In genomic region chr5:38277936-38278600, GRCm38 (mm10) we compare ENCODE assay signal across 11 mouse cellular contexts. TPM values are rescaled to one million over a fixed set of nuclear protein-coding genes. Genes with fewer than 3 reads are reported as not detected.
DNase-seq lines count a peak whose midpoint lies in the region; ATAC-seq and TF ChIP-seq lines count a peak whose summit lies in the region.
"Had no signal": no experiment of that assay in that cellular context is flagged by ENCODE, and none has a peak within 500 bp of the region (broad histone marks: within the 10 kb centered on the region; RNA-seq: fewer than 3 reads in every experiment).

No protein-coding gene starts in this region.

- no peaks in the 10 kb centered on the region for H3K9me3 ChIP-seq in hindbrain, embryonic 12.5 days (replicated peaks)
- H3K9me3 ChIP-seq in midbrain, postnatal 0 days (ENCODE audit: low read length), result no peaks in the 10 kb centered on the region

- no peak for TF ChIP-seq CTCF in midbrain, postnatal 0 days (IDR thresholded peaks at IDR 0.05)
- no peak for TF ChIP-seq CTCF in thymus, adult 2 months (IDR thresholded peaks at IDR 0.05; ENCODE audit: borderline replicate concordance, control insufficient read depth, extremely low read depth, insufficient read depth, low read length, poor library complexity)

- H3K9ac ChIP-seq in hindbrain, embryonic 12.5 days, result no peak overlapping the region
- peak overlapping the region; percentile 29; the same call in 1 of the 2 replicates for H3K9ac ChIP-seq in midbrain, postnatal 0 days (replicated peaks; ENCODE audit: low read length, poor library complexity, severe bottlenecking)

- peak; percentile 55 for DNase-seq in adrenal gland, postnatal 14 days
- DNase-seq in adrenal gland, adult 18-20 months (ENCODE audit: low spot score in 2 of 2), result no peak
- DNase-seq in midbrain, postnatal 0 days (ENCODE audit: low spot score), result no peak
- no peak for DNase-seq in thymus, adult 2 months
- DNase-seq in Muller cell, postnatal 12 days (ENCODE audit: inconsistent ontology term), result no peak
- no peak for DNase-seq in gastrocnemius, postnatal 25 days
- DNase-seq: heart, postnatal 4 days; layer of hippocampus, postnatal 36 days had no signal

- WGBS in hindbrain, embryonic 12.5 days, result 17% methylated on average over 12 of the region's 12 CpGs
- 19% methylated on average over 12 of the region's 12 CpGs for WGBS in midbrain, postnatal 0 days
- 32% methylated on average over 12 of the region's 12 CpGs for WGBS in thymus, adult 2 months

- H3K4me3 ChIP-seq in brown adipose tissue, adult 24 weeks (ENCODE audit: insufficient read depth, low read depth, low read length), result peak overlapping the region; percentile 64
- H3K4me3 ChIP-seq in hindbrain, embryonic 12.5 days, result peak overlapping the region; percentile 37; the same call in 1 of the 2 replicates
- peak overlapping the region; percentile 32 for H3K4me3 ChIP-seq in midbrain, postnatal 0 days (ENCODE audit: low read depth, low read length)
- no peak overlapping the region for H3K4me3 ChIP-seq in thymus, adult 2 months (ENCODE audit: control insufficient read depth, insufficient read depth, low read length)

- peak overlapping the region; percentile 97 for H3K27ac ChIP-seq in brown adipose tissue, adult 24 weeks (replicated peaks; ENCODE audit: low read depth, low read length)
- H3K27ac ChIP-seq in hindbrain, embryonic 12.5 days, result no peak overlapping the region
- H3K27ac ChIP-seq in midbrain, postnatal 0 days (ENCODE audit: low read depth, low read length), result no peak overlapping the region
- H3K27ac ChIP-seq in thymus, adult 2 months (ENCODE audit: control insufficient read depth, insufficient read depth, low read length), result no peak overlapping the region

- TF ChIP-seq POLR2A in thymus, adult 2 months (IDR thresholded peaks at IDR 0.05; ENCODE audit: control insufficient read depth, extremely low read depth, insufficient read depth, low read length, poor library complexity), result no peak

- ATAC-seq in hindbrain, embryonic 12.5 days (ENCODE audit: low FRiP score), result no peak
- ATAC-seq in midbrain, postnatal 0 days (ENCODE audit: low FRiP score), result no peak

- H3K4me1 ChIP-seq in brown adipose tissue, adult 24 weeks (ENCODE audit: control insufficient read depth, insufficient read depth, insufficient read length, low read length), result peaks cover 10% of the 10 kb centered on the region
- H3K4me1 ChIP-seq in hindbrain, embryonic 12.5 days, result peaks cover 17% of the 10 kb centered on the region
- H3K4me1 ChIP-seq in midbrain, postnatal 0 days (ENCODE audit: insufficient read depth, low read length), result peaks cover 9% of the 10 kb centered on the region; the same call in 1 of the 2 replicates
- H3K4me1 ChIP-seq in thymus, adult 2 months (replicated peaks; ENCODE audit: control insufficient read depth, insufficient read depth, low read length), result no peaks in the 10 kb centered on the region

- H3K36me3 ChIP-seq in hindbrain, embryonic 12.5 days, result no peaks in the 10 kb centered on the region
- H3K36me3 ChIP-seq in midbrain, postnatal 0 days (ENCODE audit: insufficient read depth, low read length), result no peaks in the 10 kb centered on the region
- no peaks in the 10 kb centered on the region for H3K36me3 ChIP-seq in thymus, adult 2 months (ENCODE audit: control insufficient read depth, insufficient read depth, low read length)

- peaks cover 70% of the 10 kb centered on the region for H3K27me3 ChIP-seq in hindbrain, embryonic 12.5 days
- peaks cover 60% of the 10 kb centered on the region for H3K27me3 ChIP-seq in midbrain, postnatal 0 days (ENCODE audit: insufficient read depth, low read length)
- H3K27me3 ChIP-seq in thymus, adult 2 months (ENCODE audit: control insufficient read depth, insufficient read depth, low read length), result peaks cover 13% of the 10 kb centered on the region; the same call in 1 of the 2 replicates

- peak overlapping the region; percentile 55; the same call in 1 of the 2 replicates for H3K4me2 ChIP-seq in hindbrain, embryonic 12.5 days (replicated peaks)
- H3K4me2 ChIP-seq in midbrain, postnatal 0 days (ENCODE audit: low read depth, low read length, poor library complexity, severe bottlenecking), result peak overlapping the region; percentile 57

RNA-seq across cellular contexts. Expression of gene Otop1, which starts 2.3 kb away (rescaled TPM):
- total RNA-seq in adrenal gland, postnatal 14 days (2021), result 39.1 and 52.7 TPM in 2 replicates
- 10 to 100 TPM; 38.4 to 96.2 TPM for total RNA-seq in adrenal gland, adult 18-20 months (2021)
- 131 and 159 TPM in 2 replicates for polyA plus RNA-seq in brown adipose tissue, adult 24 weeks (2012; ENCODE audit: insufficient read depth, insufficient read length, missing spikeins)
- polyA plus RNA-seq in hindbrain, embryonic 12.5 days (2016; fragmentation: Nextera tagmentation; extraction: Ambion mirVana), result 0.48 TPM in 1 of 2 replicates, not detected in the other
- 0.11 TPM in 1 of 2 replicates, not detected in the other for total RNA-seq in midbrain, postnatal 0 days (2014; rRNA removed)
- polyA plus RNA-seq in midbrain, postnatal 0 days (2015; fragmentation: Nextera tagmentation; extraction: Ambion mirVana), result 0.06 and 0.07 TPM in 2 replicates
- polyA plus RNA-seq in thymus, adult 2 months (2012; rRNA removed), result 2.2 and 5.9 TPM in 2 replicates
- total RNA-seq in gastrocnemius, postnatal 25 days (2021), result under 1 TPM; 0.36 to 0.38 TPM
- total RNA-seq: layer of hippocampus, postnatal 36 days had no signal

RNA-seq across cellular contexts. Expression of gene Tmem128, which starts 18.1 kb away (rescaled TPM):
- total RNA-seq in adrenal gland, postnatal 14 days (2021), result 42.6 and 46.3 TPM in 2 replicates
- 10 to 100 TPM; 36.1 to 39.2 TPM for total RNA-seq in adrenal gland, adult 18-20 months (2021)
- polyA plus RNA-seq in brown adipose tissue, adult 24 weeks (2012; ENCODE audit: insufficient read depth, insufficient read length, missing spikeins), result 53.7 and 66.6 TPM in 2 replicates
- 85.4 and 90.4 TPM in 2 replicates for polyA plus RNA-seq in hindbrain, embryonic 12.5 days (2016; fragmentation: Nextera tagmentation; extraction: Ambion mirVana)
- total RNA-seq in midbrain, postnatal 0 days (2014; rRNA removed), result 86.1 and 101 TPM in 2 replicates
- 107 and 111 TPM in 2 replicates for polyA plus RNA-seq in midbrain, postnatal 0 days (2015; fragmentation: Nextera tagmentation; extraction: Ambion mirVana)
- 43.8 and 57.1 TPM in 2 replicates for polyA plus RNA-seq in thymus, adult 2 months (2012; rRNA removed)
- total RNA-seq in gastrocnemius, postnatal 25 days (2021), result 1 to 10 TPM; 6.1 to 8.1 TPM

RNA-seq across cellular contexts. Expression of gene Drd5, which starts 41.1 kb away (rescaled TPM):
- not detected in 2 replicates for total RNA-seq in adrenal gland, postnatal 14 days (2021)
- not detected for total RNA-seq in adrenal gland, adult 18-20 months (2021)
- not detected in 2 replicates for polyA plus RNA-seq in brown adipose tissue, adult 24 weeks (2012; ENCODE audit: insufficient read depth, insufficient read length, missing spikeins)
- polyA plus RNA-seq in hindbrain, embryonic 12.5 days (2016; fragmentation: Nextera tagmentation; extraction: Ambion mirVana), result 0.09 and 0.14 TPM in 2 replicates
- total RNA-seq in midbrain, postnatal 0 days (2014; rRNA removed), result 1.7 and 3.1 TPM in 2 replicates
- polyA plus RNA-seq in midbrain, postnatal 0 days (2015; fragmentation: Nextera tagmentation; extraction: Ambion mirVana), result 2.0 and 2.2 TPM in 2 replicates
- polyA plus RNA-seq in thymus, adult 2 months (2012; rRNA removed), result 0.06 and 0.12 TPM in 2 replicates
- not detected for total RNA-seq in gastrocnemius, postnatal 25 days (2021)
- total RNA-seq: heart, postnatal 4 days had no signal
- polyA plus RNA-seq: urinary bladder, adult 2 months had no signal

RNA-seq across cellular contexts. Expression of gene Lyar, which starts 57.8 kb away (rescaled TPM):
- total RNA-seq in adrenal gland, postnatal 14 days (2021), result 26.5 and 27.3 TPM in 2 replicates
- total RNA-seq in adrenal gland, adult 18-20 months (2021), result 10 to 100 TPM; 17.6 to 23.4 TPM
- 32.3 and 32.7 TPM in 2 replicates for polyA plus RNA-seq in brown adipose tissue, adult 24 weeks (2012; ENCODE audit: insufficient read depth, insufficient read length, missing spikeins)
- 84.8 and 91.9 TPM in 2 replicates for polyA plus RNA-seq in hindbrain, embryonic 12.5 days (2016; fragmentation: Nextera tagmentation; extraction: Ambion mirVana)
- 5.5 and 15.5 TPM in 2 replicates for total RNA-seq in midbrain, postnatal 0 days (2014; rRNA removed)
- polyA plus RNA-seq in midbrain, postnatal 0 days (2015; fragmentation: Nextera tagmentation; extraction: Ambion mirVana), result 40.8 and 43.4 TPM in 2 replicates
- polyA plus RNA-seq in thymus, adult 2 months (2012; rRNA removed), result 8.1 and 8.4 TPM in 2 replicates
- 10 to 100 TPM; 15.5 to 17.4 TPM for total RNA-seq in gastrocnemius, postnatal 25 days (2021)

RNA-seq across cellular contexts. Expression of gene Zbtb49, which starts 57.8 kb away (rescaled TPM):
- total RNA-seq in adrenal gland, postnatal 14 days (2021), result 9.4 and 10.3 TPM in 2 replicates
- 1 to 10 TPM; 7.7 to 9.4 TPM for total RNA-seq in adrenal gland, adult 18-20 months (2021)
- 1.3 and 1.7 TPM in 2 replicates for polyA plus RNA-seq in brown adipose tissue, adult 24 weeks (2012; ENCODE audit: insufficient read depth, insufficient read length, missing spikeins)
- polyA plus RNA-seq in hindbrain, embryonic 12.5 days (2016; fragmentation: Nextera tagmentation; extraction: Ambion mirVana), result 24.1 and 24.6 TPM in 2 replicates
- total RNA-seq in midbrain, postnatal 0 days (2014; rRNA removed), result 22.5 and 34.6 TPM in 2 replicates
- polyA plus RNA-seq in midbrain, postnatal 0 days (2015; fragmentation: Nextera tagmentation; extraction: Ambion mirVana), result 14.5 and 18.9 TPM in 2 replicates
- polyA plus RNA-seq in thymus, adult 2 months (2012; rRNA removed), result 35.2 and 38.9 TPM in 2 replicates
- 1 to 10 TPM; 2.4 to 2.6 TPM for total RNA-seq in gastrocnemius, postnatal 25 days (2021)

Comparison
In these comparisons a context has a peak if more than half of its experiments do, and no peak if none do; other contexts are left out.
1. RNA of gene Otop1, which starts 2.3 kb away (total RNA-seq): 38.4 to 96.2 TPM in adrenal gland, adult 18-20 months and 39.1 to 52.7 TPM in adrenal gland, postnatal 14 days; 0.36 to 0.38 TPM in gastrocnemius, postnatal 25 days and 0.11 TPM in midbrain, postnatal 0 days; every median in the first group is over 10 times any median in the second.